Mouse (Mus musculus) stomach, embryonic 14.5 days (tissue): ENCODE measurements around the gene Aff1. TPM values are rescaled to one million over a fixed set of nuclear protein-coding genes. Genes with fewer than 3 reads are reported as not detected.

Source experiments
- ATAC-seq: fragments of 200-750 bp; cut with Nextera tagmentation; 2 replicates; pipeline ENCODE4 v1.8.0; 2017; ENCODE audit warnings: low read depth, moderate TSS enrichment; ENCODE audit not compliant: insufficient number of reproducible peaks, insufficient read depth, low FRiP score
- H3K27ac ChIP-seq: fragments of 300-500 bp; sonication (generic); 2 replicates; pipeline ENCODE4 v1.5.1; 2014; ENCODE audit warnings: mild to moderate bottlenecking, low read length, moderate library complexity, mixed read lengths
- H3K27me3 ChIP-seq: fragments of 300-500 bp; sonication (generic); 2 replicates; pipeline ENCODE4 v1.6.1; 2014; ENCODE audit warnings: low read length, control low read depth, mixed read lengths; ENCODE audit not compliant: control insufficient read depth, insufficient read depth
- H3K36me3 ChIP-seq: fragments of 300-500 bp; sonication (generic); 2 replicates; pipeline ENCODE4 v1.6.1; 2014; ENCODE audit warnings: mild to moderate bottlenecking, control low read depth, low read length, moderate library complexity, mixed read lengths; ENCODE audit not compliant: control insufficient read depth, insufficient read depth
- H3K4me1 ChIP-seq: fragments of 300-500 bp; sonication (generic); 2 replicates; pipeline ENCODE4 v1.6.1; 2014; ENCODE audit warnings: low read length, control low read depth, mixed read lengths; ENCODE audit not compliant: control insufficient read depth, insufficient read depth
- H3K4me2 ChIP-seq: fragments of 300-500 bp; sonication (generic); replicated peaks from 2 replicates; pipeline ENCODE4 v1.6.1; 2014; ENCODE audit warnings: low read depth, low read length, control low read depth
- H3K4me3 ChIP-seq: fragments of 300-500 bp; sonication (generic); 2 replicates; pipeline ENCODE4 v1.5.1; 2014; ENCODE audit warnings: low read depth, low read length, control low read depth
- H3K9ac ChIP-seq: fragments of 300-500 bp; sonication (generic); replicated peaks from 2 replicates; pipeline ENCODE4 v1.6.1; 2014; ENCODE audit warnings: low read depth, mild to moderate bottlenecking, control low read depth, low read length, moderate library complexity, mixed read lengths
- H3K9me3 ChIP-seq: fragments of 300-500 bp; sonication (generic); 2 replicates; pipeline ENCODE4 v1.6.1; 2016; ENCODE audit warnings: low read depth, low read length, control low read depth; ENCODE audit not compliant: control insufficient read depth
- WGBS: fragments of 180-500 bp; shearing (Covaris S2); extraction: QIAGEN DNeasy Blood & Tissue Kit; methylation state at CpG from one replicate; pipeline ENCODE4 v1.1.7; 2014; 5-methylcytosine and 5-hydroxymethylcytosine counted together
- polyA plus RNA-seq: library from polyadenylated mRNA; unstranded; fragments of >200 nt; fragmentation: Nextera tagmentation; extraction: Ambion mirVana; gene quantifications from 2 replicates; pipeline ENCODE4 v1.2.1, GENCODE M21; 2014

The Aff1 gene
- polyA plus RNA-seq, 1 experiment from 2014 or later: 5.9 TPM

- Histone ChIP-seq H3K27ac (no peak overlapping the region), H3K9me3 (no peaks in the 10 kb centered on the region), H3K4me1 (0 out of 2 replicates have a peak, but pooled peaks cover 4% of the 10 kb centered on the region), H3K9ac (no peak overlapping the region), H3K36me3 (no peaks in the 10 kb centered on the region), H3K4me2 (no peak overlapping the region), H3K4me3 (no peak overlapping the region), H3K27me3 (no peaks in the 10 kb centered on the region)
- 27% methylated on average over 1 of the region's 1 CpGs for WGBS
- 0 out of 2 replicates have a peak, but pooled peaks have one; percentile 5 for ATAC-seq
These were observed 125.6 kb downstream of the Aff1 start for GRCm38 (mm10) chr5:103817754-103818153.

- Histone ChIP-seq H3K9me3 (no peaks in the 10 kb centered on the region), H3K4me3 (no peak overlapping the region), H3K9ac (no peak overlapping the region), H3K27ac (no peak overlapping the region), H3K4me2 (no peak overlapping the region), H3K4me1 (0 out of 2 replicates have a peak, but pooled peaks cover 4% of the 10 kb centered on the region), H3K36me3 (no peaks in the 10 kb centered on the region), H3K27me3 (no peaks in the 10 kb centered on the region)
- 81% methylated on average over 9 of the region's 9 CpGs for WGBS
- ATAC-seq: no peak
These were observed 126.4 kb downstream of the Aff1 start for GRCm38 (mm10) chr5:103818602-103819001.

- 0 out of 2 replicates have a peak, but pooled peaks cover 4% of the 10 kb centered on the region for H3K4me1 ChIP-seq
- H3K36me3 ChIP-seq: no peaks in the 10 kb centered on the region
- WGBS: 91% methylated on average over 1 of the region's 1 CpGs
- ATAC-seq: no peak
- H3K4me2 ChIP-seq: no peak overlapping the region
- no peak overlapping the region for H3K4me3 ChIP-seq
- no peaks in the 10 kb centered on the region for H3K27me3 ChIP-seq
- no peak overlapping the region for H3K9ac ChIP-seq
- H3K9me3 ChIP-seq: no peaks in the 10 kb centered on the region
- no peak overlapping the region for H3K27ac ChIP-seq
These were observed 127.5 kb downstream of the Aff1 start for GRCm38 (mm10) chr5:103819674-103820073.

- Histone ChIP-seq H3K9me3 (no peaks in the 10 kb centered on the region), H3K4me1 (no peaks in the 10 kb centered on the region), H3K4me3 (no peak overlapping the region), H3K36me3 (no peaks in the 10 kb centered on the region), H3K27me3 (no peaks in the 10 kb centered on the region), H3K4me2 (no peak overlapping the region), H3K27ac (no peak overlapping the region), H3K9ac (no peak overlapping the region)
- ATAC-seq: peak; percentile 67
- WGBS: 63% methylated on average over 9 of the region's 9 CpGs
These were observed 128.9 kb downstream of the Aff1 start for GRCm38 (mm10) chr5:103821062-103821461.

DNA sequence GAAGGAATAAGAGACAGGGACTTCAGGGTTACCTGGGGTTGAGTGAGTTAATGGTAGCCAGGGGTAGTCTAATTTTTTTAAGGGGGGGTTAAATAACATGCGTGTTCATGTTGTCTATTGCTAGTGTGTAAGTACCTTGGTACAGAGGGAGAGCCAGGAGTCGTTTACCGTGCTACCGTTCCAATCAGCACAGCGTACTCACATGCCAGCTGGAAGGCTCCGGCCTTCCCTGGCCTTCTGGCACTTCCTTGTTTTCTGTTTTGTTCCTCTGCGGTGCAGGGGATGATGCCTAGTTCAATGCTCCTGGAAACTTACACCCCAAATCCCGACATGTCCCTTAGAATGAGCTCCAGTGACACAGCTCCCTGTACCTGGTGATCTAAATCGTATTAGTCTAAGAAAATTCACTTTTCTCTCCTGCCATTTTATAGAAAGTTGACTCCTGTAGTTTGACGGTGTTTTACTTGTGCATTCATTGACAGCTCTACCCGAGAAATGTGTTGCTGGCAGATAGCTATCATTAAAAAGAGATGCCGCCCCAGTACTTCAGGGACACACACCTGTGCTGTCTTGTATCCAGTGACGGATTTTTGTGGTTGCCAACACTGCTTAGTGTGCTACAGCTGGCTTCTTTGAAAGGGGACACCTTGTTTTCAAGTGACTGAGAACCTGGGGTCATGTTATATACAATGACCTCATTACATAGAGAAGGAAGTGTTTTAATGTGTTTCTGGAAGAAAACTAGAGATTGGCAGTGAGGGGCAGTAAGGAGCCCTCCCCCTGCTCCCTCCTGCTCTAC lies 129.5 kb downstream of the Aff1 start:
- Histone ChIP-seq H3K4me2 (no peak overlapping the region), H3K9ac (no peak overlapping the region), H3K27ac (no peak overlapping the region), H3K36me3 (no peaks in the 10 kb centered on the region), H3K4me3 (no peak overlapping the region), H3K9me3 (no peaks in the 10 kb centered on the region), H3K4me1 (no peaks in the 10 kb centered on the region), H3K27me3 (no peaks in the 10 kb centered on the region)
- 68% methylated on average over 13 of the region's 13 CpGs for WGBS
- no peak for ATAC-seq

- H3K9ac ChIP-seq: no peak overlapping the region
- 93% methylated on average over 5 of the region's 5 CpGs for WGBS
- H3K27me3 ChIP-seq: no peaks in the 10 kb centered on the region
- H3K9me3 ChIP-seq: no peaks in the 10 kb centered on the region
- H3K4me1 ChIP-seq: no peaks in the 10 kb centered on the region
- no peak overlapping the region for H3K27ac ChIP-seq
- no peak overlapping the region for H3K4me3 ChIP-seq
- H3K36me3 ChIP-seq: no peaks in the 10 kb centered on the region
- ATAC-seq: no peak
- H3K4me2 ChIP-seq: no peak overlapping the region
These were observed 130.8 kb downstream of the Aff1 start for GRCm38 (mm10) chr5:103822949-103823348.

DNA sequence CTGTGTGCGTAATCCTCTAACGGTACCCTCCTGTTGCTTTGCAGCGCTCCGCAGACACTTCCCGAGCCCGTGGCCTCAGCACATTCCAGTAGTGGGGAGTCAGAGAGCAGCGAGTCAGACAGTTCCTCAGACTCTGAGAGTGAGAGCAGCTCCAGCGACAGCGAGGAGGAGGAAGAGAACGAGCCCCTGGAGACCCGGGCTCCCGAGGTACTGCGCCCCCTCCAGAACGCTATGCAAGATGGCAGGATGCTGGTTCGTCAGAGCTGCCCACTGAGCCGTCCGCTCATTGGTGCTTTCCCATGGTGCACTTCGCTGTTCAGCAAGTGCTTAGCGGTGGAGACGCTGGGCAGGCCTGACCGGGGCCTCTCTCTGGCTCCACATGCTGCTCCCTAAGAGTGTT lies 136.1 kb downstream of the Aff1 start:
- ATAC-seq: no peak
- no peak overlapping the region for H3K27ac ChIP-seq

GRCm38 (mm10) chr5:103828729-103829128 lies 136.6 kb downstream of the Aff1 start:
- 82% methylated on average over 8 of the region's 8 CpGs for WGBS
- H3K27ac ChIP-seq: no peak overlapping the region
- no peak overlapping the region for H3K4me3 ChIP-seq
- no peaks in the 10 kb centered on the region for H3K36me3 ChIP-seq
- no peak for ATAC-seq
- no peak overlapping the region for H3K9ac ChIP-seq
- H3K4me1 ChIP-seq: no peaks in the 10 kb centered on the region
- no peak overlapping the region for H3K4me2 ChIP-seq
- no peaks in the 10 kb centered on the region for H3K27me3 ChIP-seq
- H3K9me3 ChIP-seq: no peaks in the 10 kb centered on the region

More for the DNA sequence above, 136.1 kb downstream of the Aff1 start:
- Histone ChIP-seq H3K36me3 (no peaks in the 10 kb centered on the region), H3K4me3 (no peak overlapping the region), H3K4me2 (no peak overlapping the region), H3K9me3 (no peaks in the 10 kb centered on the region), H3K9ac (no peak overlapping the region), H3K4me1 (no peaks in the 10 kb centered on the region), H3K27me3 (no peaks in the 10 kb centered on the region)
- 86% methylated on average over 21 of the region's 21 CpGs for WGBS
